Mouse (Mus musculus) MEL (cell line): ENCODE results near the gene Tmem86a. TPM values are rescaled to one million over a fixed set of nuclear protein-coding genes. Genes with fewer than 3 reads are reported as not detected.

Source experiments
- DNase-seq: peaks from one replicate; pipeline ENCODE4 v3.0.0; 2011; ENCODE audit warnings: low read depth, low spot score
- H3K27ac ChIP-seq: 2 replicates; pipeline ENCODE4 v1.5.1; 2012; ENCODE audit warnings: low read depth, mild to moderate bottlenecking, control low read depth, low read length, moderate library complexity; ENCODE audit not compliant: control insufficient read depth
- H3K27me3 ChIP-seq, 2 experiments: fragments of 150-350 bp in 1 of 2; sonication (generic) in 1 of 2; 2 replicates each; pipeline ENCODE4 v1.6.1; 2012; ENCODE audit warnings: low read length in 2 of 2, mild to moderate bottlenecking in 2 of 2, improper control_type of control experiment in 1 of 2, moderate library complexity in 1 of 2; ENCODE audit not compliant: insufficient read depth in 2 of 2, control insufficient read depth in 1 of 2
- H3K36me3 ChIP-seq, 2 experiments: 2 replicates each; pipeline ENCODE4 v1.6.1; 2012 to 2014; ENCODE audit warnings: low read length in 2 of 2, improper control_type of control experiment in 1 of 2, inconsistent platforms in 1 of 2, mild to moderate bottlenecking in 1 of 2; ENCODE audit not compliant: insufficient read depth in 2 of 2, control insufficient read depth in 1 of 2
- H3K4me1 ChIP-seq, 2 experiments: fragments of 150-350 bp in 1 of 2; sonication (generic) in 1 of 2; 2 replicates each; pipeline ENCODE4 v1.6.1; 2012; ENCODE audit warnings: low read length in 2 of 2, improper control_type of control experiment in 1 of 2, mild to moderate bottlenecking in 1 of 2; ENCODE audit not compliant: insufficient read depth in 2 of 2, control insufficient read depth in 1 of 2
- H3K4me3 ChIP-seq, 2 experiments: fragments of 150-350 bp in 1 of 2; sonication (generic) in 1 of 2; 2 replicates each; pipeline ENCODE4 v1.5.1; 2012; ENCODE audit warnings: low read depth in 2 of 2, low read length in 2 of 2, mild to moderate bottlenecking in 2 of 2, moderate library complexity in 2 of 2, control low read depth in 1 of 2, improper control_type of control experiment in 1 of 2; ENCODE audit not compliant: control insufficient read depth in 1 of 2, insufficient read depth in 1 of 2
- H3K79me2 ChIP-seq: 2 replicates; pipeline ENCODE4 v1.6.1; 2012; ENCODE audit warnings: mild to moderate bottlenecking, low read length, moderate library complexity; ENCODE audit not compliant: control insufficient read depth, poor library complexity, insufficient read depth
- H3K9ac ChIP-seq: 2 replicates; pipeline ENCODE4 v1.6.1; 2012; ENCODE audit warnings: low read depth, mild to moderate bottlenecking, control low read depth, low read length, moderate library complexity; ENCODE audit not compliant: control insufficient read depth, poor library complexity, severe bottlenecking
- H3K9me3 ChIP-seq: fragments of 150-350 bp; sonication (generic); replicated peaks from 2 replicates; pipeline ENCODE4 v1.6.1; 2012; ENCODE audit warnings: mild to moderate bottlenecking, low read length, improper control_type of control experiment, moderate library complexity; ENCODE audit not compliant: insufficient read depth
- CTCF ChIP-seq, 3 experiments: IDR thresholded peaks in 2 of 3; conservative IDR thresholded peaks in 1 of 3; 2 replicates each; pipeline ENCODE4 v1.5.1; 2011 to 2012; ENCODE audit warnings: low read length in 3 of 3, low read depth in 2 of 3, mild to moderate bottlenecking in 2 of 3, improper control_type of control experiment in 1 of 3, inconsistent platforms in 1 of 3, mixed read lengths in 1 of 3, moderate library complexity in 1 of 3; ENCODE audit not compliant: control insufficient read depth in 1 of 3, insufficient read depth in 1 of 3, poor library complexity in 1 of 3, severe bottlenecking in 1 of 3
- E2F4 ChIP-seq: IDR thresholded peaks from 2 replicates; pipeline ENCODE4 v1.6.1; 2011; ENCODE audit warnings: low read depth, low read length, improper control_type of control experiment, borderline replicate concordance
- ELF1 ChIP-seq: IDR thresholded peaks from 2 replicates; pipeline ENCODE4 v1.6.1; 2014; ENCODE audit warnings: low read depth, mild to moderate bottlenecking, inconsistent platforms, low read length, improper control_type of control experiment, moderate library complexity
- EP300 ChIP-seq, 2 experiments: IDR thresholded peaks; 2 replicates each; pipeline ENCODE4 v1.6.1; 2011; ENCODE audit warnings: improper control_type of control experiment in 2 of 2, low read length in 2 of 2, low read depth in 1 of 2, mild to moderate bottlenecking in 1 of 2
- ETS1 ChIP-seq: IDR thresholded peaks from 2 replicates; pipeline ENCODE4 v1.6.1; 2012; ENCODE audit warnings: low read depth, mild to moderate bottlenecking, inconsistent platforms, low read length, improper control_type of control experiment, moderate library complexity
- GABPA ChIP-seq: IDR thresholded peaks from 2 replicates; pipeline ENCODE4 v1.6.1; 2012; ENCODE audit warnings: low read depth, mild to moderate bottlenecking, inconsistent platforms, low read length, improper control_type of control experiment, moderate library complexity
- HCFC1 ChIP-seq: IDR thresholded peaks from 2 replicates; pipeline ENCODE4 v1.6.1; 2012; ENCODE audit warnings: low read depth, mild to moderate bottlenecking, inconsistent platforms, low read length, improper control_type of control experiment, moderate library complexity
- KAT2A ChIP-seq: conservative IDR thresholded peaks from 2 replicates; pipeline ENCODE4 v1.6.1; 2012; ENCODE audit warnings: low read depth, low read length, improper control_type of control experiment, inconsistent platforms
- MAFK ChIP-seq: IDR thresholded peaks from 2 replicates; pipeline ENCODE4 v1.6.1; 2011; ENCODE audit warnings: low read depth, mild to moderate bottlenecking, low read length, improper control_type of control experiment, borderline replicate concordance
- MAX ChIP-seq: IDR thresholded peaks from 2 replicates; pipeline ENCODE4 v1.6.1; 2011; ENCODE audit warnings: low read length, improper control_type of control experiment
- MAZ ChIP-seq: IDR thresholded peaks from 2 replicates; pipeline ENCODE4 v1.6.1; 2012; ENCODE audit warnings: low read depth, mild to moderate bottlenecking, inconsistent platforms, low read length, improper control_type of control experiment
- MEF2A ChIP-seq: IDR thresholded peaks from 2 replicates; pipeline ENCODE4 v1.6.1; 2014; ENCODE audit warnings: low read depth, mild to moderate bottlenecking, inconsistent platforms, low read length, improper control_type of control experiment; ENCODE audit not compliant: poor library complexity, insufficient replicate concordance, severe bottlenecking; ENCODE audit errors: extremely low read depth
- MXI1 ChIP-seq: IDR thresholded peaks from 2 replicates; pipeline ENCODE4 v1.6.1; 2011; ENCODE audit warnings: mild to moderate bottlenecking, low read depth, low read length, improper control_type of control experiment
- MYB ChIP-seq: IDR thresholded peaks from 2 replicates; pipeline ENCODE4 v1.6.1; 2011; ENCODE audit warnings: mild to moderate bottlenecking, low read depth, low read length, improper control_type of control experiment
- MYC ChIP-seq: IDR thresholded peaks from 2 replicates; pipeline ENCODE4 v1.6.1; 2011; ENCODE audit warnings: low read depth, mild to moderate bottlenecking, low read length, improper control_type of control experiment, moderate library complexity
- NELFE ChIP-seq: IDR thresholded peaks from 2 replicates; pipeline ENCODE4 v1.6.1; 2011; ENCODE audit warnings: low read depth, low read length, improper control_type of control experiment
- NRF1 ChIP-seq: IDR thresholded peaks from 2 replicates; pipeline ENCODE4 v1.6.1; 2014; ENCODE audit warnings: low read depth, mild to moderate bottlenecking, inconsistent platforms, low read length, improper control_type of control experiment, moderate library complexity; ENCODE audit not compliant: poor library complexity, insufficient read depth, severe bottlenecking
- POLR2A ChIP-seq, 2 experiments: IDR thresholded peaks; 2 replicates each; pipeline ENCODE4 v1.6.1; 2011 to 2012; ENCODE audit warnings: low read length in 2 of 2, mild to moderate bottlenecking in 2 of 2, control low read depth in 1 of 2, improper control_type of control experiment in 1 of 2, low read depth in 1 of 2, moderate library complexity in 1 of 2; ENCODE audit not compliant: control insufficient read depth in 1 of 2, insufficient read depth in 1 of 2, poor library complexity in 1 of 2
- POLR2AphosphoS2 ChIP-seq: IDR thresholded peaks from 2 replicates; pipeline ENCODE4 v1.6.1; 2011; ENCODE audit warnings: low read length, improper control_type of control experiment
- POLR2AphosphoS5 ChIP-seq: IDR thresholded peaks from 2 replicates; pipeline ENCODE4 v1.6.1; 2012; ENCODE audit warnings: low read depth, borderline replicate concordance, mild to moderate bottlenecking, inconsistent platforms, low read length, moderate library complexity, mixed read lengths
- RAD21 ChIP-seq: IDR thresholded peaks from 2 replicates; pipeline ENCODE4 v1.6.1; 2011; ENCODE audit warnings: mild to moderate bottlenecking, low read depth, low read length, improper control_type of control experiment
- RCOR1 ChIP-seq: IDR thresholded peaks from 2 replicates; pipeline ENCODE4 v1.6.1; 2012; ENCODE audit warnings: low read depth, mild to moderate bottlenecking, inconsistent platforms, low read length, improper control_type of control experiment
- SIN3A ChIP-seq: IDR thresholded peaks from 2 replicates; pipeline ENCODE4 v1.6.1; 2012; ENCODE audit warnings: low read length, improper control_type of control experiment, inconsistent platforms
- SMC3 ChIP-seq: IDR thresholded peaks from 2 replicates; pipeline ENCODE4 v1.6.1; 2011; ENCODE audit warnings: low read depth, low read length, improper control_type of control experiment
- TAL1 ChIP-seq: IDR thresholded peaks from 2 replicates; pipeline ENCODE4 v1.6.1; 2012; ENCODE audit warnings: mild to moderate bottlenecking, inconsistent platforms, low read length, moderate library complexity, mixed read lengths
- TBP ChIP-seq: IDR thresholded peaks from 2 replicates; pipeline ENCODE4 v1.8.0; 2011; ENCODE audit warnings: low read depth, low read length, improper control_type of control experiment
- TCF12 ChIP-seq: IDR thresholded peaks from 2 replicates; pipeline ENCODE4 v1.6.1; 2014; ENCODE audit warnings: low read depth, mild to moderate bottlenecking, inconsistent platforms, low read length, improper control_type of control experiment, moderate library complexity
- UBTF ChIP-seq: IDR thresholded peaks from 2 replicates; pipeline ENCODE4 v1.6.1; 2012; ENCODE audit warnings: low read depth, mild to moderate bottlenecking, inconsistent platforms, low read length, improper control_type of control experiment, moderate library complexity, borderline replicate concordance; ENCODE audit not compliant: insufficient read depth
- USF1 ChIP-seq: IDR thresholded peaks from 2 replicates; pipeline ENCODE4 v1.6.1; 2014; ENCODE audit warnings: low read depth, mild to moderate bottlenecking, inconsistent platforms, low read length, improper control_type of control experiment, moderate library complexity
- USF2 ChIP-seq, 2 experiments: IDR thresholded peaks; 2 replicates each; pipeline ENCODE4 v1.6.1; 2011 to 2012; ENCODE audit warnings: improper control_type of control experiment in 2 of 2, low read length in 2 of 2, borderline replicate concordance in 1 of 2, inconsistent platforms in 1 of 2, low read depth in 1 of 2, mild to moderate bottlenecking in 1 of 2; ENCODE audit not compliant: insufficient read depth in 1 of 2
- ZC3H11A ChIP-seq: IDR thresholded peaks from 2 replicates; pipeline ENCODE4 v1.6.1; 2012; ENCODE audit warnings: low read depth, mild to moderate bottlenecking, inconsistent platforms, low read length, improper control_type of control experiment
- ZKSCAN1 ChIP-seq: IDR thresholded peaks from 2 replicates; pipeline ENCODE4 v1.6.1; 2012; ENCODE audit warnings: low read depth, mild to moderate bottlenecking, inconsistent platforms, low read length, improper control_type of control experiment, moderate library complexity
- ZMIZ1 ChIP-seq: IDR thresholded peaks from 2 replicates; pipeline ENCODE4 v1.6.1; 2012; ENCODE audit warnings: low read depth, mild to moderate bottlenecking, inconsistent platforms, low read length, improper control_type of control experiment, moderate library complexity
- ZNF384 ChIP-seq: IDR thresholded peaks from 2 replicates; pipeline ENCODE4 v1.6.1; 2012; ENCODE audit warnings: low read depth, mild to moderate bottlenecking, inconsistent platforms, low read length, improper control_type of control experiment
- polyA plus RNA-seq, 2 experiments: library from polyadenylated mRNA; stranded (reverse) in 1 of 2; unstranded in 1 of 2; fragments of >175 nt in 1 of 2; fragments of >200 nt in 1 of 2; gene quantifications; 2 replicates each; pipeline versions ENCODE4 v1.2.1 to v1.2.4; 2012; ENCODE audit warnings: low replicate concordance in 2 of 2, low read depth in 1 of 2; ENCODE audit not compliant: insufficient read length in 2 of 2, insufficient read depth in 1 of 2, missing spikeins in 1 of 2
- total RNA-seq: library from RNA; depleted of rRNA; stranded (reverse); fragments of 300-350 nt; gene quantifications from 2 replicates; pipeline ENCODE4 v1.2.3, GENCODE M21; 2012

Tmem86a gene
- total and polyA plus RNA-seq, 3 experiments, result 0.27 to 0.54 TPM; not detected in 1

DNA sequence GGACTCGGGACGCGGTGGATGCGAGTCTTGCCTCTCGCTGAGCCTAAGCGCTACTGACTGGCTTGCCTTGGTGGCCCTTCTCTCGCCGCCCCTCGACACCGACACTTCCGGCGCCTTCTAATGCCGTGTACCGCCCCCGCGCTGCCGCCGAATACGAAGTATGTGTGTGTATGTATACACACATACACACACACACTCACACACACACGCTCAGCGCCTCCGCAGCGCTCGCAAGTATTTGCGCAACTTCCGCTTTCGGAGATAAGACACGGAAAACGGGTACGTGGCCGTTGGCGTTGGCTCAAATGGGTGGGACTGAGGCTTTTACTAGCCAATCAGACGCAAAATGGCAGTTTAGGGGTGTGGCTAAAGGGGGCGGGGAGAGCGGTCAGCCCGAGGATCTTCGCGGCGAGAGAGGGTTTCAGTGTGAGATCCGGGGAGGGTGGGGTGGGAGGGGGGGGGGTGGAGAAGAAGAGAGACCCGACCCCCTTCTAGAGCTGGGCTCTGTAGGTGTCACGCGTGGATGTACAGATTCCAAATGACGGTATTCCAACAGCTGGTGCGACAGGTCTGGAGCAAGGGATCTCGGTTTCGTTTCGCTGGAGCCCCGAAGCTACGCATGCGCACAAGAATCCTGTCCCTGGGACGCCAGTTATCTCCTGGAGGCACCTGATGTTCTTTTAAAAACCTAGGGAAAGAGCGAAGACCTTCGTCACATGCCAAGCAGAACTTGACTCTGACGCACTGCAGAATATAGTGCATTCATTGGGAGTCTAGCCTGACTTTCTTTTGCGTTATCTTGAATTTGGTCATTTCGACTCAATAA is 42.0 kb upstream of the Tmem86a start, which contains the start of gene Spty2d1:
Gene Spty2d1, minus strand, starts transcription at position 244 of the 826 bp plus-strand sequence.
- Histone ChIP-seq H3K4me3 (peak within 1 kb of the TSS; percentile 78 to 81), H3K27me3 (no peaks in the 10 kb centered on the region), H3K36me3 (peaks cover 0 to 10% of the 10 kb centered on the region in 2 experiments; a peak in 2 of 4 replicates), H3K4me1 (peaks cover 4 to 10% of the 10 kb centered on the region in 2 experiments; a peak in 3 of 4 replicates), H3K79me2 (peaks cover 25% of the 10 kb centered on the region), H3K9me3 (no peaks in the 10 kb centered on the region), H3K27ac (peak within 1 kb of the TSS; percentile 89), H3K9ac (peak within 1 kb of the TSS; percentile 81)
- peak; percentile 100 for DNase-seq
- TF ChIP-seq E2F4, result no peak
- TF ChIP-seq CTCF (IDR thresholded peaks at IDR 0.05 in 2 of 3, conservative IDR thresholded peaks at IDR 0.05 in 1 of 3; ENCODE audit: control insufficient read depth in 1 of 3, insufficient read depth in 1 of 3, low read depth in 2 of 3, low read length in 3 of 3, poor library complexity in 1 of 3, severe bottlenecking in 1 of 3), result no peak
- TF ChIP-seq TAL1, result peak; percentile 83
- TF ChIP-seq ZKSCAN1, result no peak
- peak; percentile 96 for TF ChIP-seq MAZ
- TF ChIP-seq EP300 (IDR thresholded peaks at IDR 0.05; ENCODE audit: low read depth in 1 of 2, low read length in 2 of 2), result peak; percentile 49 to 89; a peak in 3 of 4 replicates
- TF ChIP-seq USF1, result peak; percentile 73
- TF ChIP-seq GABPA, result peak; percentile 45; the same call in 1 of the 2 replicates
- no peak; the same call in 1 of the 2 replicates for TF ChIP-seq MAFK
- TF ChIP-seq ELF1, result peak; percentile 95
- no peak; the same call in none of the 2 replicates for TF ChIP-seq ZC3H11A
- peak; percentile 94 for TF ChIP-seq MXI1
- no peak for TF ChIP-seq USF2 (IDR thresholded peaks at IDR 0.05; ENCODE audit: borderline replicate concordance in 1 of 2, insufficient read depth in 1 of 2, low read depth in 1 of 2, low read length in 2 of 2)
- TF ChIP-seq POLR2AphosphoS2, result peak; percentile 97
- peak; percentile 81 for TF ChIP-seq MEF2A
- TF ChIP-seq TBP, result peak; percentile 88
- TF ChIP-seq POLR2AphosphoS5, result no peak; the same call in 1 of the 2 replicates
- TF ChIP-seq MYB, result peak; percentile 92
- TF ChIP-seq KAT2A, result no peak; the same call in 1 of the 2 replicates
- no peak for TF ChIP-seq UBTF
- TF ChIP-seq SIN3A, result peak; percentile 99
- no peak for TF ChIP-seq ZNF384
- TF ChIP-seq ETS1, result peak; percentile 98
- TF ChIP-seq MYC, result peak; percentile 77
- no peak for TF ChIP-seq SMC3
- TF ChIP-seq RAD21, result no peak
- peak; percentile 75 for TF ChIP-seq TCF12
- peak; percentile 85 for TF ChIP-seq NRF1
- TF ChIP-seq NELFE, result peak; percentile 92
- peak; percentile 94 to 99 for TF ChIP-seq POLR2A (IDR thresholded peaks at IDR 0.05; ENCODE audit: control insufficient read depth in 1 of 2, insufficient read depth in 1 of 2, low read depth in 1 of 2, low read length in 2 of 2, poor library complexity in 1 of 2)
- TF ChIP-seq HCFC1, result peak; percentile 95
- TF ChIP-seq MAX, result peak; percentile 82
- peak; percentile 96 for TF ChIP-seq ZMIZ1
- peak; percentile 16; the same call in 1 of the 2 replicates for TF ChIP-seq RCOR1
